Mouse (Mus musculus): ENCODE data around the gene Zic1.

The Zic1 gene

GRCm38 (mm10) chr9:91366999-91367811, 1.6 kb upstream of the Zic1 start:
- DNase-seq (ENCODE audit: low spot score), result no peak

- no peak for DNase-seq (ENCODE audit: low spot score)
Measured at GRCm38 (mm10) chr9:91366226-91366998, 802 bp upstream of the Zic1 start.

GRCm38 (mm10) chr9:91364971-91365501, 574 bp downstream of the Zic1 start:
- no peak for DNase-seq (ENCODE audit: low spot score)

DNA sequence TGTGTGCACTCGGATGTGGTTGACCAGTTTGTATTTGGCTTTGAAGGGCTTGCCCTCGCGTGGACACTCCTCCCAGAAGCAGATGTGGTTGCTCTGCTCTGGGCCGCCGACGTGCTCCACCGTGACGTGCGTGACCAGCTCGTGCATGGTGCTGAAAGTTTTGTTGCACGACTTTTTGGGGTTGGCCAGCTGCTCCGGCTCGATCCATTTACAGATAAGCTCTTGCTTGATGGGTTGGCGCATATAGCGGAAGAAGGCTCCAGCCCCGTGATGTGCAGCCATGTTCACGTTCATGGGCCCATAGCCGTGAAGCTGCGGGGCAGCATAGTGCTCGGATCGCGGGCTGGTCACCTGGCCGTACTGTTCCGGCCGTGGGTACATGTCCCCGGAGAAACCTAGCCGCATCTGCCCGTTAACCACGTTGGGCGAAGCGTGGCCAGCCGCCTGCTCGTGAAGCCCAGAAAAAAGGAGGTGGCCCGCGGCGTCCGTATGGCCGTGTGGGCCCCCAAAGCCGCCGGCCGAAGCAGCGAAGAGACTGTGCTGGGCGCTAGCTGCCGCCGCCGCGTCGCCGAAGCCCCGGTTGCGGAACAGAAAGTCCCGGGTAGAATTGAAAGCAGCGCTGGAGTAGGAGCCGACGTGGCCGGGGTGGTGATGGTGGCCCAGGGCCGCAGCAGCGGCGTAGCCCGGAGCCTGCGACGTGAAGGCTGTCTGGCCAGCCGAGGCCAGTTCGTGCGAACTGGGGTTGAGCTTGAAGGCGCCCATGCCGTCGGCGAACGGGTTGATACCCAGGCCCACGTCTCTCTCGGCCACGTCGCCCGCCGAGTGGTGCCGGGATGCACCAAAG, 1.3 kb downstream of the Zic1 start:
- no peak for DNase-seq (ENCODE audit: low spot score)

GRCm38 (mm10) chr9:91363814-91364126, 1.8 kb downstream of the Zic1 start:
- DNase-seq (ENCODE audit: low spot score), result no peak

DNA sequence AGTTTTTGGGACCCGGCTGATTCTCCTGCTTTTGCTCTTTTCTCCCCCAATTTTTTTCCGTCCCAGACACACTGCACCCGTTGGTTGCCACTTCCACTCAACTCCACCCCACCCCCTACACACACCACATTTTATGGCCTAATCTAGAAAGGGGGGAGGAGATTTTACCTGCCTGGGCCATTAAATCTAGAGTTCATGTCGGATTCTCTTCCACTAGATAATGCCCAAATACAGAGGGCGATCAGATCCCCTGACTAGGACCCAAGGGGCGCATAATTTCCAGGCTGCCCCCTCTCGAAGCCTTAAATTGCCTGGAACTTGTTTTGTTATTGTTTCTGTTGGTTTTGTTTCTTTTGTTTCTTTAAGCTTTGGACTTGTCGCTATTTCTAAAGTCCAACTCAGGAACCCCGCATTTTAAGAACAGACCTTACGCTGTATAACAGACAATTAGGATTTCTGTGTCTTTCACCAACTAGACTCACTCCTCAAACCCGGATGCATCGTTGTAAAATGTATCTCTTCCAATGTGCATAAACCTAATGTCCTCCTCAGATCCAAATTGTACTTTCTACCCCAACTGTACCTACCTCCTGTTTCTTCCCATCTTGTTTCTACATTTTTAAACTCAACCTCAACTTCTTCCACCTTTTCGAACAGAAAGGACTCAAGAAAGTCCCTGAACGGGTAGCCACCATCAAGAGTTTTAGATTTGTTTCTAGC, 2.4 kb downstream of the Zic1 start:
- no peak for DNase-seq (ENCODE audit: low spot score)

DNA sequence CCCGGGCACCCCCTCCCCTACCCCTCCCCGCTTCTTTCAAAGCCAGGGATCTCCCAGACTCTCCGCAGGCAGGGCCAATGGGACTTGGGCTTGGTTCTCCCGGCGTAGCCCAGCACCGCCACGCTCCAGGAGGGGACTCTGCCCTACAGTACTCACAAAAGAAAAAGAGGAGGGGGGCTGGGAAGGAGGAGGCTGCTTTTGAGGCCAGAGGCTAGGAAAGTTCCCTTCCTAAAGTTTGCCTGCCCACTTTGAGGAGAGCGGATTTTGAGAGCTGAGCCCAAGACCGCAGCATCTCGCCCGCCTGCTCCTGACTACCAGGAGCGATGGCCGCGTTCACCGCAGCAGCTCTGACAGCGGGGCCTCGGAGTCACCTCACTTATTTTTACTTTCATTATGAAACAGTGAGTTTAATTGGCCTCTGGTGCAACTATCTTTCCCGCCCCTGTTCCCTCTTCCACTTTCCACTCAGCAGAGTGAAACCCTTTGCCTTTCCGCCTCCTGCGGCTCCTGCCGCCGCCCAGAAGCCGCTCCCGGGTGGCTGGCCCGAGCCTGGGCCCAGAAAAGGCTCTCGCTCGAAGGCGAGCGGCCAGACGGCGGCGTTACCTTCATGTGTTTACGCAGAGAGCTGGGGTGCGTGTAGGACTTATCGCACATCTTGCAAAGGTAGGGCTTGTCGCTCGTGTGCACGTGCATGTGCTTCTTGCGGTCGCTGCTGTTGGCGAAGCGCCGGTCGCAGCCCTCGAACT, 3.6 kb downstream of the Zic1 start, which contains the start of gene Zic4:
Zic4 (plus strand) TSS at position 558 of the 746 bp plus-strand sequence.
- DNase-seq (ENCODE audit: low spot score), result no peak

- DNase-seq (ENCODE audit: low spot score), result no peak
Measured at GRCm38 (mm10) chr9:91361033-91361855, 4.4 kb downstream of the Zic1 start.

GRCm38 (mm10) chr9:91360151-91361032, 5.2 kb downstream of the Zic1 start:
- no peak for DNase-seq (ENCODE audit: low spot score)

- no peak for DNase-seq (ENCODE audit: low spot score)
Measured at GRCm38 (mm10) chr9:91358851-91359687, 6.5 kb downstream of the Zic1 start.

GRCm38 (mm10) chr9:91357321-91357720, 8.3 kb downstream of the Zic1 start:
- no peak for DNase-seq (ENCODE audit: low spot score)

DNA sequence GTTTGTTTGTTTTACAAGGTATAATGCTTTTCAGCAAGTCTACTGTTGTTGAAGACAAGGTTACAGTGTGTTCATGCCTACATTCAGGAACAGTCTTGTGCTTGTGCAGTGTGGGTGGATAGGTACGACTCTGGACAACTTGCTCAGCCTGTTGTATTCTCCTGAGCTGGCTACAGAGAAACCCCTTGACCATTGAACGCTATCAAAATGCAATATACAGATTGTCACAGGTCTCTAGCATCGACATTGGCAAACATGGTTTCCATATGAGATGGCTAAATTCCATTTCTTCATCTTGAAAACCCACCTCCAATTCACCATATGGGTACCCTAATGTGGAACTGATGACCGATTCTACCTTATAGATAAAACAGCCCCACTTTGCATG, 9.3 kb downstream of the Zic1 start:
- no peak for DNase-seq (ENCODE audit: low spot score)

- no peak for DNase-seq (ENCODE audit: low spot score)
Measured at GRCm38 (mm10) chr9:91355629-91356352, 9.8 kb downstream of the Zic1 start.

DNA sequence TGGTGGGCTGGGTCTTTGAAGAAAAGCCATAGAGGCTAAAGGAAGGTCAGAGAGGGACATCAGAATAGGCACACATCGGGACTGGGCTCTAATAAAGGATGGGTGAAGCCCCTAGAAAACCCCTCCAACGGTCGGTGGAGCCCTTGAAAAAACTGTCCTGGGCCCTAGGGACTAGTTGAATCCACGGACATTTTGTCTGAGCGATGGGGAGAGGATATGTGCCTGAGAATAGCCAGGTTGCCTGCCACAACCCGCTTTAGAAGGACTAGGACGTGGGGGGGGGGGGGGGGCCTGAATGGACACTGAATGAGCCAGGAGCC, 10.4 kb downstream of the Zic1 start:
- no peak for DNase-seq (ENCODE audit: low spot score)

- DNase-seq (ENCODE audit: low spot score), result no peak
Measured at GRCm38 (mm10) chr9:91354434-91355269, 11.0 kb downstream of the Zic1 start.

Measured in spleen, adult 12 weeks (tissue).